Comparison of ENCODE assay signal across 10 mouse cellular contexts in the genomic region with DNA sequence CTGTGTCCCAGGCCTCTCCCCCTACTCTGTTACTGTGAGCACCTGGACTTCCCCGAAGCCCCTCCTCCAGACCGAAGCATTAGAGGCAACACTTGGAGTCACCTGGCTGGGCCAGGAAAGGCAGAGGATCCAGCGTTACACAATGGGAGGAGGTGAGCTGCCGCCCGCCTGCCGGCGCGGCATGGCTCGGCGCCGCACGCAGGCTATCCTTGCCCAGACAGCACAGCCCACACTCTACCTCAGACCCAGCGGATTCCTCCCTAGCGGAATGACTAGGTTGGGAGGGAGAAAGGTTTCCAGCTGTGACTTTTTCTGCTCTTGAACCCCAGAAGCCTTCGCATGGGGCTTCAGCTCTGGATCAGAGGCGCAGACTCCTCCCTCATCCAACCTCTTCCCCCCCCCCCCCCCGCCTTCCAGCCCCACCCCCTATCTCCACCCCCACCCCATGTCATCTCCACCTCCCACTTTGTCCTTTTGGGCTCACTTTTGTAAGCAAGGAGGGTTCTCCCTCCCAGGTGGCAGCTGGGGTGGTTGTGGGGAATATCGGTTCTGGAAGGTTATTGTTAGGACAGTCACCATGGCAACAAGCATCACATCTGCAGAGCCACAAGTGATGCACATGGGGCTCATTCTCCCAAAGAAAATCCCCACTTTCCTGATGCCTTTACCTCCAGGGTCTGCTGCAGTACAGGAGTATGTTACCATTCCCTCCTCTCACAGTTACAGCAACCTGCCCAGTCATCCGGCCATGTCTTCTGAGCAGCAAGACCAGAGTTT. TPM values are rescaled to one million over a fixed set of nuclear protein-coding genes. Genes with fewer than 3 reads are reported as not detected.
DNase-seq lines count a peak whose midpoint lies in the region; ATAC-seq and TF ChIP-seq lines count a peak whose summit lies in the region.
"Had no signal": no experiment of that assay in that cellular context is flagged by ENCODE, and none has a peak within 500 bp of the region (broad histone marks: within the 10 kb centered on the region; RNA-seq: fewer than 3 reads in every experiment).

No protein-coding gene starts in this region.

- WGBS in liver, embryonic 12.5 days (ENCODE audit: insufficient replicate concordance) = 15% methylated on average over 17 of the region's 19 CpGs
- 23% methylated on average over 18 of the region's 19 CpGs for WGBS in liver, postnatal 0 days (ENCODE audit: insufficient replicate concordance)
- 8% methylated on average over 18 of the region's 19 CpGs for WGBS in embryonic facial prominence, embryonic 12.5 days
- 5% methylated on average over 17 of the region's 19 CpGs for WGBS in hindbrain, postnatal 0 days
- WGBS in neural tube, embryonic 15.5 days = 6% methylated on average over 18 of the region's 19 CpGs

- no peaks in the 10 kb centered on the region for H3K9me3 ChIP-seq in liver, embryonic 12.5 days (replicated peaks)
- H3K9me3 ChIP-seq in liver, postnatal 0 days (ENCODE audit: low read length) = no peaks in the 10 kb centered on the region
- no peaks in the 10 kb centered on the region for H3K9me3 ChIP-seq in embryonic facial prominence, embryonic 12.5 days
- no peaks in the 10 kb centered on the region for H3K9me3 ChIP-seq in hindbrain, postnatal 0 days (ENCODE audit: low read length)
- no peaks in the 10 kb centered on the region for H3K9me3 ChIP-seq in neural tube, embryonic 15.5 days (replicated peaks)
- H3K9me3 ChIP-seq: lung, embryonic 15.5 days had no signal

- no peak overlapping the region for H3K27ac ChIP-seq in liver, embryonic 12.5 days
- no peak overlapping the region for H3K27ac ChIP-seq in liver, postnatal 0 days (ENCODE audit: low read depth)
- no peak overlapping the region for H3K27ac ChIP-seq in embryonic facial prominence, embryonic 12.5 days
- no peak overlapping the region for H3K27ac ChIP-seq in hindbrain, postnatal 0 days
- no peak overlapping the region; the same call in 1 of the 2 replicates for H3K27ac ChIP-seq in neural tube, embryonic 15.5 days (replicated peaks)
- H3K27ac ChIP-seq: lung, embryonic 15.5 days had no signal

- DNase-seq in liver, postnatal 0 days = no peak
- DNase-seq in hindbrain, postnatal 0 days (ENCODE audit: low spot score) = peak; percentile 63
- no peak for DNase-seq in gastrocnemius, adult 18-20 months (ENCODE audit: low spot score)
- DNase-seq in cerebellum, adult 8-10 months = no peak
- DNase-seq: adrenal gland, adult 2 months; gastrocnemius, postnatal 36 days had no signal

- H3K4me3 ChIP-seq in liver, embryonic 12.5 days = no peak overlapping the region
- no peak overlapping the region for H3K4me3 ChIP-seq in liver, postnatal 0 days (ENCODE audit: low read depth, low read length)
- H3K4me3 ChIP-seq in embryonic facial prominence, embryonic 12.5 days = peak overlapping the region; percentile 18
- H3K4me3 ChIP-seq in hindbrain, postnatal 0 days (ENCODE audit: low read length) = peak overlapping the region; percentile 9; the same call in 1 of the 2 replicates
- H3K4me3 ChIP-seq in neural tube, embryonic 15.5 days (replicated peaks) = peak overlapping the region; percentile 26
- H3K4me3 ChIP-seq: lung, embryonic 15.5 days had no signal

- 0 out of 2 replicates have a peak overlapping the region, but pooled peaks have one; percentile 24 for H3K4me2 ChIP-seq in liver, embryonic 12.5 days
- no peak overlapping the region for H3K4me2 ChIP-seq in liver, postnatal 0 days (ENCODE audit: low read depth, low read length)
- H3K4me2 ChIP-seq in embryonic facial prominence, embryonic 12.5 days (replicated peaks) = peak overlapping the region; percentile 40
- peak overlapping the region; percentile 44 for H3K4me2 ChIP-seq in hindbrain, postnatal 0 days (ENCODE audit: low read depth, low read length)
- H3K4me2 ChIP-seq in neural tube, embryonic 15.5 days = peak overlapping the region; percentile 51
- H3K4me2 ChIP-seq: lung, embryonic 15.5 days had no signal

- H3K9ac ChIP-seq in liver, embryonic 12.5 days = no peak overlapping the region
- H3K9ac ChIP-seq in liver, postnatal 0 days (replicated peaks) = no peak overlapping the region
- H3K9ac ChIP-seq in embryonic facial prominence, embryonic 12.5 days = no peak overlapping the region
- peak overlapping the region; percentile 38; the same call in 1 of the 2 replicates for H3K9ac ChIP-seq in hindbrain, postnatal 0 days (replicated peaks; ENCODE audit: low read length)
- H3K9ac ChIP-seq in neural tube, embryonic 15.5 days (replicated peaks) = no peak overlapping the region; the same call in 1 of the 2 replicates
- H3K9ac ChIP-seq: lung, embryonic 15.5 days had no signal

- ATAC-seq in liver, embryonic 12.5 days = no peak
- ATAC-seq in liver, postnatal 0 days = no peak
- peak; percentile 37; the same call in 1 of the 2 replicates for ATAC-seq in embryonic facial prominence, embryonic 12.5 days (ENCODE audit: insufficient number of reproducible peaks, insufficient read depth, low FRiP score, low TSS enrichment)
- ATAC-seq in hindbrain, postnatal 0 days = no peak
- ATAC-seq in neural tube, embryonic 15.5 days (ENCODE audit: low FRiP score) = no peak

- no peak for TF ChIP-seq EP300 in liver, postnatal 0 days (IDR thresholded peaks at IDR 0.05; ENCODE audit: low read depth)

- H3K36me3 ChIP-seq in liver, embryonic 12.5 days = no peaks in the 10 kb centered on the region
- H3K36me3 ChIP-seq in liver, postnatal 0 days (replicated peaks; ENCODE audit: insufficient read depth, low read length) = no peaks in the 10 kb centered on the region
- no peaks in the 10 kb centered on the region for H3K36me3 ChIP-seq in embryonic facial prominence, embryonic 12.5 days
- no peaks in the 10 kb centered on the region for H3K36me3 ChIP-seq in hindbrain, postnatal 0 days (ENCODE audit: insufficient read depth, low read length)
- no peaks in the 10 kb centered on the region for H3K36me3 ChIP-seq in neural tube, embryonic 15.5 days
- H3K36me3 ChIP-seq: lung, embryonic 15.5 days had no signal

- no peak for TF ChIP-seq CTCF in liver, postnatal 0 days (IDR thresholded peaks at IDR 0.05; ENCODE audit: low read depth)
- TF ChIP-seq CTCF in hindbrain, postnatal 0 days (IDR thresholded peaks at IDR 0.05; ENCODE audit: low read depth) = no peak

- H3K4me1 ChIP-seq in liver, embryonic 12.5 days = peaks cover 8% of the 10 kb centered on the region; the same call in 1 of the 2 replicates
- peaks cover 6% of the 10 kb centered on the region; the same call in 1 of the 2 replicates for H3K4me1 ChIP-seq in liver, postnatal 0 days (ENCODE audit: insufficient read depth)
- peaks cover 13% of the 10 kb centered on the region for H3K4me1 ChIP-seq in embryonic facial prominence, embryonic 12.5 days
- peaks cover 7% of the 10 kb centered on the region for H3K4me1 ChIP-seq in hindbrain, postnatal 0 days (ENCODE audit: insufficient read depth, low read length)
- H3K4me1 ChIP-seq in neural tube, embryonic 15.5 days = peaks cover 30% of the 10 kb centered on the region

- peaks cover 88% of the 10 kb centered on the region for H3K27me3 ChIP-seq in liver, embryonic 12.5 days (replicated peaks)
- peaks cover 48% of the 10 kb centered on the region for H3K27me3 ChIP-seq in liver, postnatal 0 days (ENCODE audit: insufficient read depth, low read length)
- peaks cover 82% of the 10 kb centered on the region for H3K27me3 ChIP-seq in embryonic facial prominence, embryonic 12.5 days
- H3K27me3 ChIP-seq in hindbrain, postnatal 0 days (ENCODE audit: insufficient read depth, low read length) = peaks cover 14% of the 10 kb centered on the region; the same call in 1 of the 2 replicates
- peaks cover 48% of the 10 kb centered on the region for H3K27me3 ChIP-seq in neural tube, embryonic 15.5 days (replicated peaks)

RNA-seq across cellular contexts. Expression of gene Camk2b, which starts 2.2 kb away (rescaled TPM):
- polyA plus RNA-seq in liver, embryonic 12.5 days (2016; fragmentation: Nextera tagmentation; extraction: Ambion mirVana) = 0.19 and 0.43 TPM in 2 replicates
- polyA plus RNA-seq in liver, postnatal 0 days (2015; fragmentation: Nextera tagmentation; extraction: Ambion mirVana) = 2.0 and 2.4 TPM in 2 replicates
- polyA plus RNA-seq in embryonic facial prominence, embryonic 12.5 days (2016; fragmentation: Nextera tagmentation; extraction: Ambion mirVana) = 2.4 and 2.6 TPM in 2 replicates
- total RNA-seq in hindbrain, postnatal 0 days (2014; rRNA removed) = 188 and 212 TPM in 2 replicates
- polyA plus RNA-seq in hindbrain, postnatal 0 days (2015; fragmentation: Nextera tagmentation; extraction: Ambion mirVana) = 160 and 165 TPM in 2 replicates
- polyA plus RNA-seq in neural tube, embryonic 15.5 days (2015; fragmentation: Nextera tagmentation; extraction: Ambion mirVana) = 113 and 140 TPM in 2 replicates
- total RNA-seq in gastrocnemius, adult 18-20 months (2021) = 100 to 1,000 TPM; 149 to 185 TPM

Comparison
In these comparisons a context has a peak if more than half of its experiments do, and no peak if none do; other contexts are left out.
1. H3K4me3 ChIP-seq: peak in embryonic facial prominence, embryonic 12.5 days (single experiment), hindbrain, postnatal 0 days (single experiment) and neural tube, embryonic 15.5 days (single experiment); none in liver, embryonic 12.5 days (single experiment) and liver, postnatal 0 days (single experiment).
2. RNA of gene Camk2b, which starts 2.2 kb away (polyA plus RNA-seq): 160 to 165 TPM in hindbrain, postnatal 0 days and 113 to 140 TPM in neural tube, embryonic 15.5 days; 2.4 to 2.6 TPM in embryonic facial prominence, embryonic 12.5 days, 2.0 to 2.4 TPM in liver, postnatal 0 days and 0.19 to 0.43 TPM in liver, embryonic 12.5 days; every median in the first group is over 10 times any median in the second.